Mouse (Mus musculus) thymus, adult 2 months (tissue): ENCODE results near the gene Mycn.

ENCODE experiments used
- CTCF ChIP-seq: fragments of 200-500 bp; IDR thresholded peaks from 2 replicates; pipeline ENCODE4 v1.5.1; 2012; ENCODE audit warnings: mild to moderate bottlenecking, control low read depth, low read length, moderate library complexity, borderline replicate concordance; ENCODE audit not compliant: control insufficient read depth, poor library complexity, insufficient read depth; ENCODE audit errors: extremely low read depth
- POLR2A ChIP-seq: fragments of 200-500 bp; IDR thresholded peaks from 2 replicates; pipeline ENCODE4 v1.6.1; 2012; ENCODE audit warnings: mild to moderate bottlenecking, low read length, control low read depth, moderate library complexity; ENCODE audit not compliant: control insufficient read depth, poor library complexity, insufficient read depth; ENCODE audit errors: extremely low read depth

GRCm38 (mm10) chr12:12904086-12904485 lies 37.6 kb downstream of the Mycn start:
- TF ChIP-seq POLR2A (no peak), CTCF (no peak)
